ENCODE assay signal across 17 mouse cellular contexts in genomic region chr11:79947265-79947664, GRCm38 (mm10).
"Had no signal": no experiment of that assay in that cellular context is flagged by ENCODE, and none has a peak within 500 bp of the region (broad histone marks: within the 10 kb centered on the region; RNA-seq: fewer than 3 reads in every experiment).

No protein-coding gene starts in this region.

- H3K4me1 ChIP-seq: neural tube, embryonic 12.5 days; neural tube, embryonic 13.5 days; neural tube, embryonic 15.5 days; stomach, embryonic 15.5 days had no signal

- H3K27me3 ChIP-seq: neural tube, embryonic 12.5 days; neural tube, embryonic 13.5 days; neural tube, embryonic 15.5 days; stomach, embryonic 15.5 days had no signal

- H3K9ac ChIP-seq: neural tube, embryonic 12.5 days; neural tube, embryonic 13.5 days; neural tube, embryonic 15.5 days; stomach, embryonic 15.5 days had no signal

- H3K9me3 ChIP-seq: neural tube, embryonic 12.5 days; neural tube, embryonic 13.5 days; neural tube, embryonic 15.5 days; stomach, embryonic 15.5 days had no signal

- H3K27ac ChIP-seq: neural tube, embryonic 12.5 days; neural tube, embryonic 13.5 days; neural tube, embryonic 15.5 days; stomach, embryonic 15.5 days; stomach, postnatal 0 days had no signal

- DNase-seq: retina, postnatal 1 day; right cerebral cortex, adult 18-20 months; right cerebral cortex, postnatal 14 days; right cerebral cortex, postnatal 25 days; right cerebral cortex, postnatal 4 days; spleen, adult 18-20 months; thymus, adult 18-20 months; thymus, adult 2 months; thymus, postnatal 14 days; thymus, postnatal 25 days; thymus, postnatal 36 days; thymus, postnatal 4 days had no signal

- H3K4me2 ChIP-seq: neural tube, embryonic 12.5 days; neural tube, embryonic 13.5 days; neural tube, embryonic 15.5 days; stomach, embryonic 15.5 days had no signal

- H3K4me3 ChIP-seq: neural tube, embryonic 12.5 days; neural tube, embryonic 13.5 days; neural tube, embryonic 15.5 days; stomach, embryonic 15.5 days had no signal
